Mouse (Mus musculus): ENCODE results near the gene Tfpt.

The Tfpt gene

GRCm38 (mm10) chr7:3629543-3630477 is at the start of gene Tfpt, which contains the start of gene Prpf31:
Tfpt (minus strand) TSS chr7:3629929.
Prpf31 (plus strand) TSS chr7:3629985.
- peak; percentile 92 for DNase-seq (ENCODE audit: low spot score in 2 of 2)

GRCm38 (mm10) chr7:3677342-3677741 is 47.6 kb upstream of the Tfpt start, which contains the start of gene Tmc4:
Tmc4 (minus strand) TSS chr7:3677553.
- no peak for DNase-seq (ENCODE audit: low spot score in 2 of 2)

- no peak for DNase-seq (ENCODE audit: low spot score in 2 of 2)
Measured at GRCm38 (mm10) chr7:3676371-3676770, 46.6 kb upstream of the Tfpt start.

GRCm38 (mm10) chr7:3675228-3675548 is 45.5 kb upstream of the Tfpt start:
- no peak for DNase-seq (ENCODE audit: low spot score in 2 of 2)

- DNase-seq (ENCODE audit: low spot score in 2 of 2) = peak; percentile 54 to 79
Measured at GRCm38 (mm10) chr7:3674507-3675227, 44.9 kb upstream of the Tfpt start.

GRCm38 (mm10) chr7:3666921-3667391 is 37.2 kb upstream of the Tfpt start:
- DNase-seq (ENCODE audit: low spot score in 2 of 2) = no peak

- peak; percentile 95 to 96 for DNase-seq (ENCODE audit: low spot score in 2 of 2)
Measured at GRCm38 (mm10) chr7:3665215-3666114, 35.7 kb upstream of the Tfpt start, which contains the start of gene Leng1. Leng1 (minus strand) TSS chr7:3665840.

- DNase-seq (ENCODE audit: low spot score in 2 of 2) = no peak
Measured at GRCm38 (mm10) chr7:3664524-3665214, 34.9 kb upstream of the Tfpt start.

- no peak for DNase-seq (ENCODE audit: low spot score in 2 of 2)
Measured at GRCm38 (mm10) chr7:3658578-3658977, 28.8 kb upstream of the Tfpt start.

- DNase-seq (ENCODE audit: low spot score in 2 of 2) = no peak
Measured at GRCm38 (mm10) chr7:3656966-3657365, 27.2 kb upstream of the Tfpt start.

- DNase-seq (ENCODE audit: low spot score in 2 of 2) = no peak
Measured at GRCm38 (mm10) chr7:3646641-3647040, 16.9 kb upstream of the Tfpt start.

- DNase-seq (ENCODE audit: low spot score in 2 of 2) = no peak
Measured at GRCm38 (mm10) chr7:3646188-3646587, 16.5 kb upstream of the Tfpt start.

GRCm38 (mm10) chr7:3645488-3646025 is 15.8 kb upstream of the Tfpt start:
- DNase-seq (ENCODE audit: low spot score in 2 of 2) = peak in 1 of 2 experiments; percentile 23

- DNase-seq (ENCODE audit: low spot score in 2 of 2) = peak; percentile 98 to 100
Measured at GRCm38 (mm10) chr7:3644672-3645487, 15.2 kb upstream of the Tfpt start, which contains the start of gene Cnot3. Cnot3 (plus strand) TSS chr7:3645268.

GRCm38 (mm10) chr7:3644348-3644671 is 14.6 kb upstream of the Tfpt start:
- peak in 1 of 2 experiments; percentile 92 for DNase-seq (ENCODE audit: low spot score in 2 of 2)

GRCm38 (mm10) chr7:3643843-3644242 is 14.1 kb upstream of the Tfpt start:
- DNase-seq (ENCODE audit: low spot score in 2 of 2) = no peak

GRCm38 (mm10) chr7:3643412-3643811 is 13.7 kb upstream of the Tfpt start:
- DNase-seq (ENCODE audit: low spot score in 2 of 2) = no peak

GRCm38 (mm10) chr7:3630478-3630815 is 718 bp upstream of the Tfpt start:
- DNase-seq (ENCODE audit: low spot score in 2 of 2) = no peak

- DNase-seq (ENCODE audit: low spot score in 2 of 2) = no peak
Measured at GRCm38 (mm10) chr7:3629030-3629429, 699 bp downstream of the Tfpt start.

Data from frontal cortex, postnatal 14 days (tissue).